Mouse (Mus musculus): ENCODE data around the gene Gjd3. TPM values are rescaled to one million over a fixed set of nuclear protein-coding genes. Genes with fewer than 3 reads are reported as not detected.
A peak's percentile ranks its signal among the peaks of the same experiment; 100 is the strongest.

Gjd3 gene
- polyA plus RNA-seq, 1 experiment = 0.05 TPM

- H3K4me2 ChIP-seq (ENCODE audit: low read depth) = peak overlapping the region; percentile 96
- H3K79me2 ChIP-seq (ENCODE audit: control insufficient read depth, insufficient read depth) = peaks cover 62% of the 10 kb centered on the region
- H3K4me3 ChIP-seq = peak overlapping the region; percentile 73
- H3K36me3 ChIP-seq (ENCODE audit: control insufficient read depth, insufficient read depth) = no peaks in the 10 kb centered on the region
- H3ac ChIP-seq (ENCODE audit: control insufficient read depth, insufficient read length) = no peak overlapping the region
- no peaks in the 10 kb centered on the region for H3K27me3 ChIP-seq (ENCODE audit: control insufficient read depth, insufficient read depth, insufficient read length)
- no peak for TF ChIP-seq TCF3 (IDR thresholded peaks at IDR 0.05; ENCODE audit: insufficient read length, low read depth)
- no peak for TF ChIP-seq SRF (IDR thresholded peaks at IDR 0.05; ENCODE audit: control insufficient read depth, insufficient read length, low read depth)
- peak in 2 of 3 experiments; percentile 94 to 96 for TF ChIP-seq MYOD1 (IDR thresholded peaks at IDR 0.05; ENCODE audit: control insufficient read depth in 1 of 3, insufficient read length in 2 of 3, low read depth in 2 of 3)
- peak in 2 of 3 experiments; percentile 86 to 94 for TF ChIP-seq MYOG (IDR thresholded peaks at IDR 0.05; ENCODE audit: control insufficient read depth in 1 of 3, insufficient read depth in 1 of 3, insufficient read length in 2 of 3, low read depth in 2 of 3)
- TF ChIP-seq USF1 (IDR thresholded peaks at IDR 0.05; ENCODE audit: low read depth) = no peak
- peak; percentile 81 for TF ChIP-seq TCF12 (IDR thresholded peaks at IDR 0.05; ENCODE audit: insufficient read depth, poor library complexity, severe bottlenecking)
- TF ChIP-seq REST (IDR thresholded peaks at IDR 0.05; ENCODE audit: insufficient read depth, insufficient read length) = no peak
- no peak for TF ChIP-seq MAX (IDR thresholded peaks at IDR 0.05; ENCODE audit: low read depth)
These were observed 42.0 kb downstream of the Gjd3 start for GRCm38 (mm10) chr11:98940776-98941175.

DNA sequence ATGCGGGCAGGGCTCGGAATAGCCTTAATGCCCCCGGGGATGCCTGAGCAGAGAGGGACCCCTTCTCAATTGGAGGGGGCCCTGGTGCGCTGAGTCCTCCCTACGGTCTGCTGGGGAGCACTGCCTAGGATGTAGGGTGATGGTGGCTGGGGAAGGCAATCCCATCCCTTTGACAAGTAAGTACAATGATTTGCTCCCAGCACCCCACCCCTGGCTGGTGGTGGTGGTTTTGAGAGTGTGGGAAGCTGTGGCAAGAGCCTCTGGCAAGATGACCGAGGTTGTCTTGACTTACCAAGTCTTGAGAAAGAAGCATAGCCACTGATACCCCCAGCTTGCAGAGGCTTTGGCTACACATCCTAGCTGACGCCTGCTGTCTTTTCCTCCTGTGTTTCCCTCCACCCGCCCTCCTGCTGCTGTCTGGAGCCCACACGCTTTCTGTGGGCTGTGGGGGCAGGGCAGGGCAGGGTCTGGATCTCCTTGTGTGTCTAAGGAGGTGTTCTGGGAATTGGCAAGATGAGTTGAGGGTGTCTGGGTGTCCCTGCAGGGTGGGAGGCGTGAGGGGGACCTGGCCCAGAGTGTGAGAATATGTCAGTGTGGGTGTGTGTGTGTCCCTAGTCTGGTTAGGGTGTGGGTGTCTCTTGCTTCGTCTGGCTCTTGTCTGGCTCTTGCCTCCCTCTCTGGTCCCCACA lies 42.7 kb downstream of the Gjd3 start:
- Histone ChIP-seq H3K79me2 (ENCODE audit: control insufficient read depth, insufficient read depth) (peaks cover 55% of the 10 kb centered on the region), H3K4me3 (peak overlapping the region; percentile 73), H3K4me2 (ENCODE audit: low read depth) (peak overlapping the region; percentile 96), H3ac (ENCODE audit: control insufficient read depth, insufficient read length) (no peak overlapping the region), H3K27me3 (ENCODE audit: control insufficient read depth, insufficient read depth, insufficient read length) (no peaks in the 10 kb centered on the region), H3K36me3 (ENCODE audit: control insufficient read depth, insufficient read depth) (no peaks in the 10 kb centered on the region)
- TF ChIP-seq TCF12 (IDR thresholded peaks at IDR 0.05; ENCODE audit: insufficient read depth, poor library complexity, severe bottlenecking) (no peak), POLR2A (IDR thresholded peaks at IDR 0.05; ENCODE audit: insufficient read length, low read depth) (peak; percentile 24), USF1 (IDR thresholded peaks at IDR 0.05; ENCODE audit: low read depth) (no peak), POLR2AphosphoS2 (IDR thresholded peaks at IDR 0.05; ENCODE audit: insufficient read length, low read depth) (peak; percentile 59), MAX (IDR thresholded peaks at IDR 0.05; ENCODE audit: low read depth) (no peak), MYOD1 (IDR thresholded peaks at IDR 0.05; ENCODE audit: control insufficient read depth in 1 of 3, insufficient read length in 2 of 3, low read depth in 2 of 3) (peak in 1 of 3 experiments; percentile 21), MYOG (IDR thresholded peaks at IDR 0.05; ENCODE audit: control insufficient read depth in 1 of 3, insufficient read depth in 1 of 3, insufficient read length in 2 of 3, low read depth in 2 of 3) (peak in 1 of 3 experiments; percentile 38), E2F4 (IDR thresholded peaks at IDR 0.05; ENCODE audit: insufficient read depth) (no peak)

- Histone ChIP-seq H3K4me3 (peak overlapping the region; percentile 73), H3K79me2 (ENCODE audit: control insufficient read depth, insufficient read depth) (peaks cover 47% of the 10 kb centered on the region), H3K27me3 (ENCODE audit: control insufficient read depth, insufficient read depth, insufficient read length) (no peaks in the 10 kb centered on the region), H3K4me2 (ENCODE audit: low read depth) (peak overlapping the region; percentile 96), H3ac (ENCODE audit: control insufficient read depth, insufficient read length) (peak overlapping the region; percentile 73), H3K36me3 (ENCODE audit: control insufficient read depth, insufficient read depth) (no peaks in the 10 kb centered on the region)
- no peak for TF ChIP-seq REST (IDR thresholded peaks at IDR 0.05; ENCODE audit: insufficient read depth, insufficient read length)
- no peak for TF ChIP-seq POLR2A (IDR thresholded peaks at IDR 0.05; ENCODE audit: insufficient read length, low read depth)
- TF ChIP-seq MYOG (IDR thresholded peaks at IDR 0.05; ENCODE audit: control insufficient read depth in 1 of 3, insufficient read depth in 1 of 3, insufficient read length in 2 of 3, low read depth in 2 of 3) = peak in 1 of 3 experiments; percentile 50
- TF ChIP-seq E2F4 (IDR thresholded peaks at IDR 0.05; ENCODE audit: insufficient read depth) = no peak
- TF ChIP-seq MAX (IDR thresholded peaks at IDR 0.05; ENCODE audit: low read depth) = no peak
- no peak for TF ChIP-seq CEBPB (IDR thresholded peaks at IDR 0.05; ENCODE audit: insufficient read depth, poor library complexity, severe bottlenecking)
- TF ChIP-seq TCF3 (IDR thresholded peaks at IDR 0.05; ENCODE audit: insufficient read length, low read depth) = no peak
- TF ChIP-seq POLR2AphosphoS2 (IDR thresholded peaks at IDR 0.05; ENCODE audit: insufficient read length, low read depth) = peak; percentile 74
- TF ChIP-seq TCF12 (IDR thresholded peaks at IDR 0.05; ENCODE audit: insufficient read depth, poor library complexity, severe bottlenecking) = no peak
- no peak for TF ChIP-seq USF1 (IDR thresholded peaks at IDR 0.05; ENCODE audit: low read depth)
- TF ChIP-seq MYOD1 (IDR thresholded peaks at IDR 0.05; ENCODE audit: control insufficient read depth in 1 of 3, insufficient read length in 2 of 3, low read depth in 2 of 3) = peak in 2 of 3 experiments; percentile 23 to 52
- no peak for TF ChIP-seq SRF (IDR thresholded peaks at IDR 0.05; ENCODE audit: control insufficient read depth, insufficient read length, low read depth)
These were observed 43.5 kb downstream of the Gjd3 start for GRCm38 (mm10) chr11:98939084-98939952.

GRCm38 (mm10) chr11:98938701-98939083 lies 44.1 kb downstream of the Gjd3 start:
- Histone ChIP-seq H3K4me2 (ENCODE audit: low read depth) (peak overlapping the region; percentile 96), H3K27me3 (ENCODE audit: control insufficient read depth, insufficient read depth, insufficient read length) (no peaks in the 10 kb centered on the region), H3ac (ENCODE audit: control insufficient read depth, insufficient read length) (peak overlapping the region; percentile 73), H3K79me2 (ENCODE audit: control insufficient read depth, insufficient read depth) (peaks cover 41% of the 10 kb centered on the region), H3K36me3 (ENCODE audit: control insufficient read depth, insufficient read depth) (no peaks in the 10 kb centered on the region), H3K4me3 (peak overlapping the region; percentile 73)
- TF ChIP-seq MYOD1 (IDR thresholded peaks at IDR 0.05; ENCODE audit: control insufficient read depth in 1 of 3, insufficient read length in 2 of 3, low read depth in 2 of 3) (no peak), SRF (IDR thresholded peaks at IDR 0.05; ENCODE audit: control insufficient read depth, insufficient read length, low read depth) (no peak), CEBPB (IDR thresholded peaks at IDR 0.05; ENCODE audit: insufficient read depth, poor library complexity, severe bottlenecking) (no peak), POLR2AphosphoS2 (IDR thresholded peaks at IDR 0.05; ENCODE audit: insufficient read length, low read depth) (peak; percentile 49)

Data from myocyte (in vitro differentiated cells).